Mouse (Mus musculus) adrenal gland, postnatal 14 days (tissue): ENCODE results near the gene Tenm4. TPM values are rescaled to one million over a fixed set of nuclear protein-coding genes. Genes with fewer than 3 reads are reported as not detected.
"Not testable (repeated sequence)": the region's sequence is repeated elsewhere in the genome, so short reads cannot be mapped to it uniquely, and the experiment has no call there.

Experiments
- DNase-seq: peaks from one replicate; pipeline ENCODE4 v3.0.0; 2021; ENCODE audit warnings: mixed read lengths
- microRNA-seq, 2 experiments: library from miRNA; unstranded; fragments of <30 nt; microRNA quantifications; one replicate each; pipeline ENCODE4 v1.2.0; 2021
- total RNA-seq: library from RNA; stranded (reverse); gene quantifications from 2 replicates; pipeline ENCODE4 v1.2.3, GENCODE M21; 2021

Tenm4 gene
- total RNA-seq, 1 experiment from 2014 or later, result 15.6 TPM

- DNase-seq, result no peak
Observed at GRCm38 (mm10) chr7:96904442-96904841, 733.4 kb downstream of the Tenm4 start.

GRCm38 (mm10) chr7:96904936-96905335 is 733.9 kb downstream of the Tenm4 start:
- no peak for DNase-seq

GRCm38 (mm10) chr7:96905422-96905821 is 734.4 kb downstream of the Tenm4 start:
- no peak for DNase-seq

- no peak for DNase-seq
Observed at GRCm38 (mm10) chr7:96906216-96906615, 735.2 kb downstream of the Tenm4 start.

- DNase-seq, result no peak
Observed at GRCm38 (mm10) chr7:96907971-96908680, 737.1 kb downstream of the Tenm4 start.

GRCm38 (mm10) chr7:96909856-96910255 is 738.8 kb downstream of the Tenm4 start:
- peak; percentile 80 for DNase-seq

- no peak for DNase-seq
Observed at GRCm38 (mm10) chr7:96910310-96910960, 739.4 kb downstream of the Tenm4 start.

GRCm38 (mm10) chr7:96914031-96914430 is 743.0 kb downstream of the Tenm4 start:
- DNase-seq, result peak; percentile 92

GRCm38 (mm10) chr7:96915452-96916105 is 744.5 kb downstream of the Tenm4 start:
- peak; percentile 67 for DNase-seq

- DNase-seq, result no peak
Observed at GRCm38 (mm10) chr7:96920447-96921095, 749.5 kb downstream of the Tenm4 start.

- DNase-seq, result no peak
Observed at GRCm38 (mm10) chr7:96922927-96923326, 751.9 kb downstream of the Tenm4 start.

GRCm38 (mm10) chr7:96943715-96944377 is 772.8 kb downstream of the Tenm4 start:
- no peak for DNase-seq

GRCm38 (mm10) chr7:96946501-96946900 is 775.5 kb downstream of the Tenm4 start:
- not testable (repeated sequence) for DNase-seq

GRCm38 (mm10) chr7:96951281-96952051 is 780.4 kb downstream of the Tenm4 start, which contains the start of gene Nars2:
TSS of gene Nars2 (plus strand) at chr7:96951505.
- DNase-seq, result peak; percentile 93

GRCm38 (mm10) chr7:96952094-96952493 is 781.0 kb downstream of the Tenm4 start:
- DNase-seq, result no peak

GRCm38 (mm10) chr7:96959168-96959567 is 788.1 kb downstream of the Tenm4 start:
- DNase-seq, result no peak

Small RNAs within 50 kb of the gene (microRNA-seq; reads per million reads assigned to microRNA genes)
- gene Mir6394 (0 reads per million in 2 experiments), gene Mir708 (758 to 1,322 reads per million in 2 experiments)
